In genomic region chr12:50537761-50538160, GRCm38 (mm10) we compare ENCODE assay signal across 16 mouse cellular contexts.
"Had no signal": no experiment of that assay in that cellular context is flagged by ENCODE, and none has a peak within 500 bp of the region (broad histone marks: within the 10 kb centered on the region; RNA-seq: fewer than 3 reads in every experiment).

No protein-coding gene starts in this region.

- H3K27ac ChIP-seq: kidney, postnatal 0 days; limb, embryonic 15.5 days; liver, embryonic 12.5 days; midbrain, embryonic 12.5 days had no signal

- H3K4me3 ChIP-seq: limb, embryonic 15.5 days; liver, embryonic 12.5 days; megakaryocyte, embryonic 14.5 days; midbrain, embryonic 12.5 days had no signal

- H3K4me1 ChIP-seq: limb, embryonic 15.5 days; liver, embryonic 12.5 days; megakaryocyte, embryonic 14.5 days; midbrain, embryonic 12.5 days had no signal

- DNase-seq: kidney, adult 11 months; kidney, adult 9 months; kidney, postnatal 36 days; layer of hippocampus, postnatal 36 days; lung, embryonic 14.5 days; lung, postnatal 10 days; lung, postnatal 4 days; right cerebral cortex, postnatal 4 days; spleen, adult 18-20 months; thymus, adult 18-20 months; thymus, postnatal 14 days had no signal
